Mouse (Mus musculus) forebrain, embryonic 15.5 days (tissue): ENCODE data around the gene Mlec. TPM values are rescaled to one million over a fixed set of nuclear protein-coding genes. Genes with fewer than 3 reads are reported as not detected.
"Not testable (repeated sequence)": the region's sequence is repeated elsewhere in the genome, so short reads cannot be mapped to it uniquely, and the experiment has no call there.

ENCODE experiments used
- ATAC-seq: fragments of 200-750 bp; cut with Nextera tagmentation; replicated peaks from 2 replicates; pipeline ENCODE4 v1.8.0; 2017; ENCODE audit warnings: mild to moderate bottlenecking, moderate TSS enrichment, moderate library complexity
- H3K27ac ChIP-seq: fragments of 300-500 bp; sonication (generic); replicated peaks from 2 replicates; pipeline ENCODE4 v1.5.1; 2015; ENCODE audit warnings: mild to moderate bottlenecking, inconsistent platforms
- H3K27me3 ChIP-seq: fragments of 300-500 bp; sonication (generic); 2 replicates; pipeline ENCODE4 v1.6.1; 2015; ENCODE audit warnings: inconsistent platforms
- H3K36me3 ChIP-seq: fragments of 300-500 bp; sonication (generic); 2 replicates; pipeline ENCODE4 v1.6.1; 2015; ENCODE audit warnings: mild to moderate bottlenecking, inconsistent platforms
- H3K4me1 ChIP-seq: fragments of 300-500 bp; sonication (generic); 2 replicates; pipeline ENCODE4 v1.6.1; 2015; ENCODE audit warnings: inconsistent platforms
- H3K4me2 ChIP-seq: fragments of 300-500 bp; sonication (generic); replicated peaks from 2 replicates; pipeline ENCODE4 v1.6.1; 2015; ENCODE audit warnings: mild to moderate bottlenecking, inconsistent platforms
- H3K4me3 ChIP-seq: fragments of 300-500 bp; sonication (generic); 2 replicates; pipeline ENCODE4 v1.5.1; 2015; ENCODE audit warnings: mild to moderate bottlenecking, inconsistent platforms
- H3K9ac ChIP-seq: fragments of 300-500 bp; sonication (generic); replicated peaks from 2 replicates; pipeline ENCODE4 v1.6.1; 2015; ENCODE audit warnings: mild to moderate bottlenecking, inconsistent platforms
- H3K9me3 ChIP-seq: fragments of 300-500 bp; sonication (generic); 2 replicates; pipeline ENCODE4 v1.6.1; 2016; ENCODE audit warnings: inconsistent platforms
- WGBS: fragments of 180-500 bp; shearing (Covaris S2); methylation state at CpG from one replicate; pipeline ENCODE4 v1.1.7; 2015; ENCODE audit warnings: mixed read lengths; 5-methylcytosine and 5-hydroxymethylcytosine counted together
- polyA plus RNA-seq: library from polyadenylated mRNA; unstranded; fragments of >200 nt; fragmentation: Nextera tagmentation; extraction: Ambion mirVana; gene quantifications from 2 replicates; pipeline ENCODE4 v1.2.1, GENCODE M21; 2015

Gene Mlec
- polyA plus RNA-seq, 1 experiment from 2014 or later: 22.7 TPM

GRCm38 (mm10) chr5:115156933-115157589 is 918 bp downstream of the Mlec start:
- ATAC-seq: no peak
- WGBS: 1% methylated on average over 26 of the region's 26 CpGs
- Histone ChIP-seq H3K4me1 (peaks cover 44% of the 10 kb centered on the region), H3K27ac (peak overlapping the region; percentile 97; the same call in 1 of the 2 replicates), H3K9ac (peak overlapping the region; percentile 93), H3K4me2 (peak overlapping the region; percentile 93), H3K4me3 (peak overlapping the region; percentile 83), H3K9me3 (no peaks in the 10 kb centered on the region), H3K27me3 (no peaks in the 10 kb centered on the region), H3K36me3 (no peaks in the 10 kb centered on the region)

- peak overlapping the region; percentile 93; the same call in 1 of the 2 replicates for H3K9ac ChIP-seq
- H3K27me3 ChIP-seq: no peaks in the 10 kb centered on the region
- H3K4me1 ChIP-seq: peaks cover 44% of the 10 kb centered on the region
- ATAC-seq: no peak
- WGBS: 64% methylated on average over 7 of the region's 7 CpGs
- peak overlapping the region; percentile 83; the same call in 1 of the 2 replicates for H3K4me3 ChIP-seq
- H3K4me2 ChIP-seq: peak overlapping the region; percentile 93
- no peaks in the 10 kb centered on the region for H3K9me3 ChIP-seq
- no peak overlapping the region for H3K27ac ChIP-seq
- no peaks in the 10 kb centered on the region for H3K36me3 ChIP-seq
Observed at GRCm38 (mm10) chr5:115156401-115156800, 1.6 kb downstream of the Mlec start.

GRCm38 (mm10) chr5:115155831-115156230 is 2.1 kb downstream of the Mlec start:
- Histone ChIP-seq H3K36me3 (peaks cover 1% of the 10 kb centered on the region), H3K4me3 (0 out of 2 replicates have a peak overlapping the region, but pooled peaks have one; percentile 3), H3K4me2 (peak overlapping the region; percentile 93), H3K4me1 (peaks cover 44% of the 10 kb centered on the region), H3K27ac (no peak overlapping the region), H3K27me3 (no peaks in the 10 kb centered on the region), H3K9ac (peak overlapping the region; percentile 29; the same call in 1 of the 2 replicates), H3K9me3 (no peaks in the 10 kb centered on the region)
- WGBS: 38% methylated on average over 5 of the region's 5 CpGs
- ATAC-seq: no peak

- 72% methylated on average over 13 of the region's 13 CpGs for WGBS
- H3K9ac ChIP-seq: peak overlapping the region; percentile 16; the same call in 1 of the 2 replicates
- no peaks in the 10 kb centered on the region for H3K27me3 ChIP-seq
- H3K9me3 ChIP-seq: no peaks in the 10 kb centered on the region
- H3K4me1 ChIP-seq: peaks cover 44% of the 10 kb centered on the region
- H3K4me2 ChIP-seq: peak overlapping the region; percentile 93; the same call in 1 of the 2 replicates
- no peak for ATAC-seq
- peaks cover 7% of the 10 kb centered on the region for H3K36me3 ChIP-seq
- H3K27ac ChIP-seq: no peak overlapping the region
- H3K4me3 ChIP-seq: no peak overlapping the region
Observed at GRCm38 (mm10) chr5:115155156-115155631, 2.8 kb downstream of the Mlec start.

GRCm38 (mm10) chr5:115152132-115152956 is 5.6 kb downstream of the Mlec start:
- H3K27ac ChIP-seq: no peak overlapping the region
- peaks cover 36% of the 10 kb centered on the region for H3K4me1 ChIP-seq
- no peak overlapping the region for H3K9ac ChIP-seq
- no peak overlapping the region for H3K4me3 ChIP-seq
- 72% methylated on average over 8 of the region's 8 CpGs for WGBS
- no peaks in the 10 kb centered on the region for H3K9me3 ChIP-seq
- H3K4me2 ChIP-seq: no peak overlapping the region
- H3K27me3 ChIP-seq: no peaks in the 10 kb centered on the region
- H3K36me3 ChIP-seq: peaks cover 30% of the 10 kb centered on the region
- no peak for ATAC-seq

- Histone ChIP-seq H3K36me3 (peaks cover 39% of the 10 kb centered on the region), H3K27ac (no peak overlapping the region), H3K4me1 (peaks cover 27% of the 10 kb centered on the region), H3K9ac (no peak overlapping the region), H3K4me2 (no peak overlapping the region), H3K4me3 (no peak overlapping the region), H3K9me3 (no peaks in the 10 kb centered on the region), H3K27me3 (no peaks in the 10 kb centered on the region)
- 85% methylated on average over 13 of the region's 13 CpGs for WGBS
- no peak for ATAC-seq
Observed at GRCm38 (mm10) chr5:115151457-115151856, 6.5 kb downstream of the Mlec start.

- Histone ChIP-seq H3K4me2 (no peak overlapping the region), H3K27ac (no peak overlapping the region), H3K4me3 (no peak overlapping the region), H3K9me3 (no peaks in the 10 kb centered on the region), H3K27me3 (no peaks in the 10 kb centered on the region), H3K36me3 (peaks cover 42% of the 10 kb centered on the region), H3K9ac (no peak overlapping the region), H3K4me1 (peaks cover 22% of the 10 kb centered on the region)
- no peak for ATAC-seq
- WGBS: 86% methylated on average over 5 of the region's 5 CpGs
Observed at GRCm38 (mm10) chr5:115150991-115151390, 7.0 kb downstream of the Mlec start.

- Histone ChIP-seq H3K36me3 (peaks cover 42% of the 10 kb centered on the region), H3K4me2 (no peak overlapping the region), H3K27ac (no peak overlapping the region), H3K9ac (no peak overlapping the region), H3K4me3 (no peak overlapping the region), H3K4me1 (peaks cover 11% of the 10 kb centered on the region), H3K9me3 (no peaks in the 10 kb centered on the region), H3K27me3 (no peaks in the 10 kb centered on the region)
- ATAC-seq: no peak
- WGBS: 94% methylated on average over 14 of the region's 14 CpGs
Observed at GRCm38 (mm10) chr5:115149675-115150459, 8.1 kb downstream of the Mlec start.

GRCm38 (mm10) chr5:115148872-115149271 is 9.1 kb downstream of the Mlec start:
- H3K9me3 ChIP-seq, H3K4me3 ChIP-seq, H3K9ac ChIP-seq, H3K4me2 ChIP-seq, ATAC-seq, H3K4me1 ChIP-seq, H3K27ac ChIP-seq, H3K27me3 ChIP-seq: not testable (repeated sequence)
- H3K36me3 ChIP-seq: peaks cover 42% of the 10 kb centered on the region
- WGBS: no CpG with 5 or more reads among the region's 1 CpGs

DNA sequence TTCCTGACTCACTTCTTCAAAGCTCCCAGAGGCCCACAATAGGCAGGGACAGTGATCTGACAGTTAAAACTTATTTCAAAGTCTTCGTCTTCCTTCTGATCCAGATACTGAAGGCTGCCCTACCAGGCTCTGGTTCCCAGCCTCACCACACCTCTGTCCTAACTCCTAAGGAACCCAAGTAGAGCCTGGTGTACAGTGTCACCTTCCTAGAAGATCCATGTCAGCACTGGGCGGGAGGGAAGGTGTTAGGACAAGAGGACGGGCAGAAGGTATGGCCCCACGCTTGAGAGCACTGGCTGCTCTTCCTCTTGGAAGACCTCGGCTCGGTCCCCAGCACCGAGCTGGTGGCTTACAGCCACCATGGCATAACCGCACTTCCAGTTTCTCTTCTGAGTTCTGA is 9.6 kb downstream of the Mlec start:
- no peak overlapping the region for H3K27ac ChIP-seq
- no peak overlapping the region for H3K4me2 ChIP-seq
- no peaks in the 10 kb centered on the region for H3K9me3 ChIP-seq
- whole genome bisulfite sequencing: 94% methylated on average over 8 of the region's 8 CpGs
- H3K27me3 ChIP-seq: no peaks in the 10 kb centered on the region
- no peak overlapping the region for H3K9ac ChIP-seq
- no peak for ATAC-seq
- H3K36me3 ChIP-seq: peaks cover 42% of the 10 kb centered on the region
- H3K4me1 ChIP-seq: peaks cover 10% of the 10 kb centered on the region
- H3K4me3 ChIP-seq: no peak overlapping the region

GRCm38 (mm10) chr5:115147388-115147787 is 10.6 kb downstream of the Mlec start:
- WGBS: 92% methylated on average over 3 of the region's 3 CpGs
- no peaks in the 10 kb centered on the region for H3K27me3 ChIP-seq
- no peaks in the 10 kb centered on the region for H3K9me3 ChIP-seq

GRCm38 (mm10) chr5:115146747-115147130 is 11.2 kb downstream of the Mlec start:
- Histone ChIP-seq H3K27me3 (no peaks in the 10 kb centered on the region), H3K36me3 (peaks cover 42% of the 10 kb centered on the region), H3K4me1 (peaks cover 17% of the 10 kb centered on the region), H3K4me3 (no peak overlapping the region), H3K4me2 (no peak overlapping the region), H3K27ac (no peak overlapping the region), H3K9ac (no peak overlapping the region), H3K9me3 (no peaks in the 10 kb centered on the region)
- no peak for ATAC-seq

More at GRCm38 (mm10) chr5:115147388-115147787, 10.6 kb downstream of the Mlec start:
- Histone ChIP-seq H3K27ac (no peak overlapping the region), H3K36me3 (peaks cover 42% of the 10 kb centered on the region), H3K4me1 (peaks cover 17% of the 10 kb centered on the region), H3K4me2 (no peak overlapping the region), H3K4me3 (no peak overlapping the region), H3K9ac (no peak overlapping the region)
- no peak for ATAC-seq
